Mouse (Mus musculus): Measurements from ENCODE around the gene Insig1.

GRCm38 (mm10) chr5:28110881-28111280 lies 39.7 kb downstream of the Insig1 start:
- TF ChIP-seq GATA1 (IDR thresholded peaks at IDR 0.05; ENCODE audit: low read length) (no peak), TAL1 (IDR thresholded peaks at IDR 0.05; ENCODE audit: low read length) (no peak)
